Mouse (Mus musculus) inflammation-experienced regulatory T-cells (primary cell): ENCODE data around the gene Sept9. TPM values are rescaled to one million over a fixed set of nuclear protein-coding genes. Genes with fewer than 3 reads are reported as not detected.

Source experiments
- polyA plus RNA-seq, 2 experiments: library from polyadenylated mRNA; unstranded; fragments of 100-300 nt; shearing (Covaris generic); gene quantifications; one replicate each; pipeline ENCODE4 v1.2.1; 2017

The Sept9 gene
- polyA plus RNA-seq, result 100 to 1,000 TPM; 308 to 313 TPM

DNA sequence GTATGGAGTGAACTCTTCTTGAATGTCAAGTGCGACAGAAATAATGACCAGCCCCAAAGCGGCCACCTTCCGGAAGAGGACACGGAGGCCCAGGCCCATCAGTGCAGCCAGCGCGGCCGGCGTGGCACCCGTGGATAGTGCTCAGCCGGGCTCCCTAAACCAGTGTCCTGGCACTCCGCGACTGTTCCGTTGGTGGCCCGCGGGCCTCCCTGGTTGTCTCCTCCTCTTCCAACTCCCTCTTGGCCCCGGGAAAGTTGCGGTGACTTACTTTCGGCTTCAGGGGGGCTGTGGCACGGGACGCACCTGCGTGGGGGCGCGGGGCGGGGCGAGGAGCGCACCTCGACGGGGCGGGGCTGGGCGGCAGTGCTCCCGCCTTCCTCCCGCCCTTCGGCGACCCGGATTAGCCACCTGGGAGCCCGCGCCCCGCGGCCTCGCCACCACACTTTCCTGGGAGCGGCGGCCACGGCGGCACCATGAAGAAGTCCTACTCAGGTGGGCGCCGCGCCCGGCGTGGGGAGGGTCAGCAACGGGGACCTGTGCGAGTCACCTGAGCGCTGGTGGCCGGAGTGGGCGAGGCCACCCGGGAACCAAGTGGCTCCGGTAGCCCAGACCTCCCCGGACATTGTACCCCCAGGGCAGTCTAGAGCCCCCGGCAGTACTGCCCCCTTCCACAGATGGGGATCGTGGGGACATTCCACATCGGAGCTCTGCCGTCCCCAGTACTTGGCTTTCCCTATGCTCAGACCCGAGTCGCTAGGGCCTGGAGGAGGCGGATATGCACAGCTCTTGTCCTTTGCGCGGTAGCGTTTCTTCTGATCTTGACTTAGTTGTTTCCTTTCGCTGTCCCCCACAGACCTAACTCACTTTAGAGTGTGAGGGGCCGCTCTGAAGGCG, at the start of gene Sept9:
Sept9 (plus strand) TSS at position 380 of the 894 bp plus-strand sequence.

Other genes with a start within 250 kb of the Sept9 start
- gene Sec14l1, start 84.5 kb upstream of the Sept9 start, polyA plus RNA-seq, result 10 to 100 TPM; 23.2 to 41.8 TPM